Mouse (Mus musculus) monocyte, adult 2 months (primary cell): ENCODE measurements around the gene Frmd4a.

Experiments used
- DNase-seq, 2 experiments: peaks; one replicate each; pipeline ENCODE4 v3.0.0; 2022; ENCODE audit warnings: low spot score in 2 of 2, low read depth in 1 of 2

The Frmd4a gene

GRCm38 (mm10) chr2:4651500-4652285 is 634.2 kb downstream of the Frmd4a start, which contains the start of gene Prpf18:
Gene Prpf18, minus strand, starts transcription at chr2:4652113.
- peak; percentile 57 to 79 for DNase-seq

GRCm38 (mm10) chr2:4660677-4661076 is 643.2 kb downstream of the Frmd4a start:
- DNase-seq, result no peak
